Mouse (Mus musculus): Measurements from ENCODE around the gene Robo1. TPM values are rescaled to one million over a fixed set of nuclear protein-coding genes. Genes with fewer than 3 reads are reported as not detected.

Robo1 gene
- polyA plus RNA-seq, 1 experiment from 2014 or later, result 44.5 TPM

DNA sequence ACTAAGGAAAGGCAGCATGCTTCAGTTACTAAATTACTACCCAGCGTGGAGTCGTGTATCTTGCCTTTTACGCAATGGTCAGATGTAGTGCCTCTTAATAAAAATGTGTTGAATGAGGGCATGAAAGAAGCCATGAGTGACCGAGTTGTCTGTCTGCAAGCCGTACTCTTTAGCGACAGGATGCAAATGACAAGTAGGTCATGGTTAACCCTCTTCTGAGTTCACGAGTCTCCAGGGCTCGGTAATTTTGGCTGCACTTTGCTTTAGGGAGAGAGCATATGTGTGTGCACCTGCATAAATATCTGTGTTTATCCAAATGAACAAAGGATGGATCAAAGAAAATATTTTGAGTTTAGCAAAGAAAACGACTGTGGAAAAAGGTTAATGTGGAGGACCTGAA, 533.0 kb downstream of the Robo1 start:
- no peak overlapping the region for H3K4me3 ChIP-seq
- peaks cover 14% of the 10 kb centered on the region for H3K4me1 ChIP-seq
- H3K9me3 ChIP-seq, result no peaks in the 10 kb centered on the region
- H3K27me3 ChIP-seq (replicated peaks; ENCODE audit: low read depth, poor library complexity, severe bottlenecking), result no peaks in the 10 kb centered on the region
- DNase-seq (ENCODE audit: low spot score), result no peak
- 67% methylated on average over 9 of the region's 9 CpGs for WGBS
- H3K36me3 ChIP-seq (replicated peaks), result no peaks in the 10 kb centered on the region
- no peak overlapping the region for H3K27ac ChIP-seq (replicated peaks)

DNA sequence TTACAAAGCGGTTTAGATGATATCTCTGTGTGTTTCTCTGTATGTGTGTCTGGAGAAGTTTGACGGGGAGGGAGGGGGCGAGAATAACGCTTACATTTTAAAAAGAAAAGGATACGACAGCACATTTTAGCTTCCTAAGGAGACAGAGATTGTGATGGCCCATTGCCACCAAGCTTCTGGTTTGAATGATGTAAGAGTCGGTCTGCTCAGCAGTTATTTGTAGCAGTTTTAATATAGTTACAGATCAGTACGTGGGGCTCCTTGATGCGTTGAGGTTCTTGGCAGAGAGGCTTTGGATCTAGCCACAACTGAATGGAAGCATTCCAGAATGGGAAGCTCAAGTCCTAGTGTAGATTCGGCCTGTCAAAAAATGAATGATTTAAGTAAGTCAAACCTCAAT, 546.0 kb downstream of the Robo1 start:
- 93% methylated on average over 9 of the region's 9 CpGs for WGBS
- peaks cover 9% of the 10 kb centered on the region for H3K4me1 ChIP-seq
- H3K4me3 ChIP-seq, result no peak overlapping the region
- no peaks in the 10 kb centered on the region for H3K27me3 ChIP-seq (replicated peaks; ENCODE audit: low read depth, poor library complexity, severe bottlenecking)
- DNase-seq (ENCODE audit: low spot score), result no peak
- no peak overlapping the region for H3K27ac ChIP-seq (replicated peaks)
- no peaks in the 10 kb centered on the region for H3K9me3 ChIP-seq
- no peaks in the 10 kb centered on the region for H3K36me3 ChIP-seq (replicated peaks)

DNA sequence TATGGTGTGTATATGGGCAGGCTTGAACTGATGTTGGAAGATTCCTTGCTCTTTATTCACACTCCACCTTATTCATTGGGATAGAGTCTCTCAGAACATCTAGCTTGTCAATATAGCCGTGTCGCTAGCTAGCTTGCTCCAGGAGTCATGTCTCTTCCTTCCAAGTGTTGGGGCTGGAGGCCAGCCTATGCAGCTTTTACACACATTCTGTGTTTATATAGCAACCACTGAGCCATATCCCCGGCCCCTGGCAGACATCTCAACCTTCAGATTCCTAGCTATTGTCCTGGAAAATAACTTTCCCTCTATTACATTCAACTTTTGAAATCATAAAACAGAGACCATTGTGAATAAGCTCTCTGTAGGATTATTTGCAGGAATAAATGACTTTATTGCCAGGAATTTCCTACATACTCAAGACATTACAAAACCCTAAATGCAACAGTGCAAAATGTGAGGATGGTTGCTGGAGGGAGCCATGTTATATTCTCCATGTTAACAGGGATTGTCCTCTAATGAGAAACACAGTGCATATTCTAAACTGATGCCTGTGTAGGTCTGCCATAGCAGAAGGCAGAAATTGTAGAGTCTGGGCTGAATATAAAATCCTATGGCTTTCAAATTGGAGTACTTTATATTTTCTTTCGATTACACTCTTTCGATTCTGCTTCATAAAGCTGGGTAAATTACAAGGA, 546.9 kb downstream of the Robo1 start:
- Histone ChIP-seq H3K27ac (replicated peaks) (no peak overlapping the region), H3K36me3 (replicated peaks) (no peaks in the 10 kb centered on the region), H3K9me3 (no peaks in the 10 kb centered on the region), H3K4me1 (peaks cover 13% of the 10 kb centered on the region), H3K4me3 (no peak overlapping the region), H3K27me3 (replicated peaks; ENCODE audit: low read depth, poor library complexity, severe bottlenecking) (no peaks in the 10 kb centered on the region)
- WGBS, result 88% methylated on average over 5 of the region's 5 CpGs
- no peak for DNase-seq (ENCODE audit: low spot score)

DNA sequence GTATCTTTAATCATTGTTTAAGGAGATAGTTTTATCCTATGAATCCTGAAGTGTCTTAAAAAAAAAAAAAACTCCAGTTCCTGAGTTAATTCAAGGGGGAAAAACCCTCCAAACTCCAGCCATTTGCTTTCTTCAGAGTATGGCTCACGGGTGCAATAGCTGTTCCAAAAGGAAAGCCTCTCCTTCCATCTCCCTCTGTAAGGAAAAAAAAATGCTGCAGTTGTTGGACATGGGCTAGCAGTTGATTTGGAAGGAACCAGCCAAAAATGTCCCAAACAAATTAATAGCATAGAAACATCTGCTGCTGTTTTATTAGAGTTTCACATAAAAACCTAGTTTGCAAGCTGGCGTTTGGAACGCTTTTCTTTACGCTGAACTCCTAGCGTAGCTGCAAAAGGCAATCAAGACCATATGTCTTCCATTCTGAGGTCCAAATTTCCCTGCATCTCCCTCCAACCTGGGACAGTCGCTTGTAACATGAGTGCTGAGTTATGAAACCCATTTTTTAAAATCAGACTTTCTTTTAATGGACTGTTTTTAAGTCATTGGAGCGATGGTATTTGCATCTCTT, 553.7 kb downstream of the Robo1 start:
- Histone ChIP-seq H3K4me1 (peaks cover 46% of the 10 kb centered on the region), H3K4me3 (no peak overlapping the region), H3K36me3 (replicated peaks) (no peaks in the 10 kb centered on the region), H3K27ac (replicated peaks) (no peak overlapping the region), H3K9me3 (no peaks in the 10 kb centered on the region), H3K27me3 (replicated peaks; ENCODE audit: low read depth, poor library complexity, severe bottlenecking) (no peaks in the 10 kb centered on the region)
- DNase-seq (ENCODE audit: low spot score), result no peak
- WGBS, result 45% methylated on average over 7 of the region's 7 CpGs

DNA sequence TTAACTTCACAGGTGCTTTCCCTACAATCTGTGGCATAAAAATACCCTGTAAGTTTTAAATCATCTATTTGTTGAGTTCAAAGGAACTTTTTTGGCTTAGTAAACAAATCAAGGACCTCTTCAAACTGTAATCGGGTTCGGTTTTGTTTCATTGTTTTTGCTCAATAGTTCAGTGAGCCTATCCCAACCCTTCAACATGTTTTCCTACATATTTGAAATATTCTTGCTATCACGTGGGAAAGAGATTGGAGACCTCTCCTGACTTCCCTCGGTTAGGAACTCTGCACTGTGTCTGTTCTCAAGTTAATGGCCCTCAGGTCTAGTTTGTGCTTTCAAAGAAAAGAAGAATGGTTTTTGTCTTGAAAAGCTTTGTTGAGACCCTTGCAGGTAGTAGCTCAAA, 557.9 kb downstream of the Robo1 start:
- Histone ChIP-seq H3K36me3 (replicated peaks) (no peaks in the 10 kb centered on the region), H3K27me3 (replicated peaks; ENCODE audit: low read depth, poor library complexity, severe bottlenecking) (no peaks in the 10 kb centered on the region), H3K27ac (replicated peaks) (no peak overlapping the region), H3K4me1 (peaks cover 34% of the 10 kb centered on the region), H3K9me3 (no peaks in the 10 kb centered on the region), H3K4me3 (no peak overlapping the region)
- WGBS, result 86% methylated on average over 4 of the region's 4 CpGs
- no peak for DNase-seq (ENCODE audit: low spot score)

DNA sequence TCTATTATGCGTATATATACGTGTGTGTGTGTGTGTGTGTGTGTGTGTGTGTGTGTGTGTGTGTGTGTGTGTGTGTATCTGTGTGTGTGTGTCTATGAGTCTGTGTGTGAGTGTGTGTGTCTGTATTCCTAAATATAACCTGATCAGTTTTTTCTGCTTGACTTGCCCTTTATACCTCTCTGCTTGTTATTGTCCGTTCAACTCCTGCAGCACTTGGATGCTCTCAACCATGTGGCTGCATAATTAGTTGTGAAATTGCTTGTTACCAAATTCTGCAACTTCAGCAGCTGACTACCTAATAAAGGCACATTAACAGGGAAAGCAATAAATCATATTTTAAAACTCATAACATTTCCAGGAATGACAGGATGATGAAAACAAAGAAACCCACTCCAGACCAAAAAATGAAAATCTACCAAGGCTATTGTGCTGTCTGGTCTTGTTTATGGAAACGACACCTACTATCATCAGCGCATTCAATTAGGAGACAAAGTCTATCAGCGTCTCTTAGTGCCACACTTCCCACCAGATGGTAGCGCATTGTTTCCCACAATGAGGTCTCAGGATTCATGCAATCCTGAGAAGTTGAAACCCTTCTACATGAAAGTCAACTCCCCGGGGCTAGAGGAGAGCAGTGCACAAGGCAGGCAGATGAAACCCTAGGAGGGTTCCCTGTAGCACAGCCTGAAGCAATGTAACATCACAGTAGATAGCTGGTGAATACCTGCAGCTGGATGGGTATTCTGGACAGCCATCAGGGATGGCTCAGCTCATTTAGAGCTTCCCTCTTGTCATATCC, 567.0 kb downstream of the Robo1 start:
- WGBS, result 80% methylated on average over 8 of the region's 8 CpGs
- DNase-seq (ENCODE audit: low spot score), result no peak
- no peak overlapping the region for H3K27ac ChIP-seq (replicated peaks)
- H3K4me3 ChIP-seq, result no peak overlapping the region
- H3K36me3 ChIP-seq (replicated peaks), result no peaks in the 10 kb centered on the region
- no peaks in the 10 kb centered on the region for H3K27me3 ChIP-seq (replicated peaks; ENCODE audit: low read depth, poor library complexity, severe bottlenecking)
- H3K9me3 ChIP-seq, result no peaks in the 10 kb centered on the region
- H3K4me1 ChIP-seq, result peaks cover 8% of the 10 kb centered on the region; the same call in 1 of the 2 replicates

DNA sequence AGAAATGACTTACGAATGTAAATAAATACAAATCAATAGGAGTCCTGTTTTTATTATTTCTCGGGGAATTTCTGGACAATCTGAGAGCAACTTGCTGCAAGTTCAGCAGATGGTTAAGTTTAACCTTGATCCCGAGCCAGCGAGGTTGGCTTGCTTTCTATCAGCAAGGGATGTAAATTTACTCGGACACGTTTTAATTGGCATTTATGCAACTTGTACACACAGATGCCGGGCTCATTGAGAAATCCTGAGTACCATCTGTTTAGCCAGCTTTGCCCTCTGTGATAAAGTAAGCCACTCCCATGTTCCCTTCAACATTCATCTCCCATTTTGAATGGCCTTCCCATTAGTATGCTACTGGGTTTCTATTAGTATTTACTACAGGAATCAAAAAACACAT, 580.0 kb downstream of the Robo1 start:
- Histone ChIP-seq H3K36me3 (replicated peaks) (no peaks in the 10 kb centered on the region), H3K9me3 (no peaks in the 10 kb centered on the region), H3K27ac (replicated peaks) (no peak overlapping the region), H3K4me3 (no peak overlapping the region), H3K27me3 (replicated peaks; ENCODE audit: low read depth, poor library complexity, severe bottlenecking) (no peaks in the 10 kb centered on the region), H3K4me1 (peaks cover 28% of the 10 kb centered on the region)
- peak; percentile 24 for DNase-seq (ENCODE audit: low spot score)
- 44% methylated on average over 7 of the region's 7 CpGs for WGBS

DNA sequence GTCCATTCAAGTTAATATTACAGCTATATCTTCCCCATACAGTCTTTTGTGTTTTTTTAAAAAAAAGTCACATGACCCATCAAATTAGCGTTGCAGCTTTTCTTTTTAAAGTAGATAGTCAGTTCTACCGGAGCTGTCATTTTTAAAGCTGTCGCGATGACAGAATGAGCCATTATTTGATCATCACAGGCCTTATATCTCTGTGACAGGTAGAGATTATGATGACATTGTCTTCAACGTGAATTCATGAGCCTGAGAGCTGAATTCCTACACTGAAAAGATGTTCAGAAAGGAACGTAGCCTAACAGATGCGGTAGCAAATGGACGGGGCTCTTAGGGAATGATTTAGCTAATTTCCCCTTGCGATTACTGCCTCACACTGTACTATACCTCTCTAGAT, 581.3 kb downstream of the Robo1 start:
- H3K27ac ChIP-seq (replicated peaks), result no peak overlapping the region
- no peaks in the 10 kb centered on the region for H3K9me3 ChIP-seq
- H3K4me3 ChIP-seq, result no peak overlapping the region
- peaks cover 35% of the 10 kb centered on the region for H3K4me1 ChIP-seq
- no peaks in the 10 kb centered on the region for H3K36me3 ChIP-seq (replicated peaks)
- 86% methylated on average over 9 of the region's 9 CpGs for WGBS
- DNase-seq (ENCODE audit: low spot score), result no peak
- H3K27me3 ChIP-seq (replicated peaks; ENCODE audit: low read depth, poor library complexity, severe bottlenecking), result no peaks in the 10 kb centered on the region

DNA sequence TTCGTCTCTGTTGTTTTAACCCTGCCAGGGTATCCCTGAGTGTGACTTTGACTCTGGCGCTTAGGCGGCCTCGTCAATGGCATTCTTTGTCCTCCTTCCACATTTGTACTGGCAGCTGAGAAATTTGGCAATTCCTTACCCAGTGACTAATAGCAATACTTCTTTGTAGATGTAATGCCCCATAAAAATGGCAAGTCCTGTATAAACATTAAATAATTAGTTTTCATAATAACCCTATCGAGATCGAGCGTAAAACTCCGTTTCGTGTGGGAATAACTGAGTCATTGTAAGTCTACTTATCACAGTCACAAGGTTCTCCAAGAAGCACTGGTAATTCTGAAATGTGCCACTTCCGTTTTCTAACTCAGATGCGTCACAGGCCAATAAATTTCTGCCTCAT, 589.0 kb downstream of the Robo1 start:
- Histone ChIP-seq H3K27ac (replicated peaks) (no peak overlapping the region), H3K9me3 (no peaks in the 10 kb centered on the region), H3K36me3 (replicated peaks) (no peaks in the 10 kb centered on the region), H3K4me1 (peaks cover 18% of the 10 kb centered on the region), H3K4me3 (no peak overlapping the region), H3K27me3 (replicated peaks; ENCODE audit: low read depth, poor library complexity, severe bottlenecking) (no peaks in the 10 kb centered on the region)
- DNase-seq (ENCODE audit: low spot score), result no peak
- WGBS, result 74% methylated on average over 11 of the region's 11 CpGs

DNA sequence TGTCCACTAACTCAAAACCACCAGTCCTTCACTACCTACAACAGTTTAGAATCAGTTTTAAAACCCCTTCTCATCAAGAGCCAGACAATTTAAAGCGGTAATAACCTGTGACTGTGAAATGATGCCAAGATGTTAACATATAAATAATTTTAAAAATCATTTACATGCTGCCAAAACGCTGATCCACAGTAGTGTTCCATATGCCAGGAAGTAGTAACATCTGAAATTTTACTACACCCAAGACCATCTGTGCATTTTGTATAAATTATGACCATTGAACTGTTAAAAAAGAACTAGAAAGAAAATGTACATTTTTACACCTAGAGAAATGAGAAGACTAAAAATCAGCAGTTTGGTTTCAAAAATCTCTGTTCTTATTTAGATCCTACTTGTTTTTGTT, 600.8 kb downstream of the Robo1 start:
- H3K27ac ChIP-seq (replicated peaks), result no peak overlapping the region
- WGBS, result 92% methylated on average over 2 of the region's 2 CpGs
- DNase-seq (ENCODE audit: low spot score), result no peak
- H3K9me3 ChIP-seq, result no peaks in the 10 kb centered on the region
- H3K4me3 ChIP-seq, result no peak overlapping the region
- no peaks in the 10 kb centered on the region for H3K27me3 ChIP-seq (replicated peaks; ENCODE audit: low read depth, poor library complexity, severe bottlenecking)
- no peaks in the 10 kb centered on the region for H3K4me1 ChIP-seq
- H3K36me3 ChIP-seq (replicated peaks), result peaks cover 9% of the 10 kb centered on the region

DNA sequence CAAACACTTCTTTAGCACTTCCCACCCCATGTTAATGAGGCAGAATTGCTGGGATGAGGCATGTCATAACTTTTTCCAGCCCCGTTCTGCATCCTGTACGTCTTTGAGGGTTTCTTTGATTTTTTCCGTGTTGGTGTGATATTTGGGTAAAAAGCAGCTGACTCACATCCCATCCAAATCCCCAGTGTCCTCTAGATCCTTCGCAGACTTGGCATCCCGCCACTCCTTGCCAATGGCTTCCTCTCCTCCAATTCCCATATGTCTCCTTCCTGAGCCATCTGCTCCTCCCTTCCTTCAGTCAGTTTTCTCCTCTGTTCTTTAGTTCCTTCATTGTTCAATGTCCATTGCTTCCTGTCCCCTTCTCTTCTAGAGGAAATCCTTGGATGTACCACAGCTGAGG, 605.0 kb downstream of the Robo1 start:
- no peaks in the 10 kb centered on the region for H3K9me3 ChIP-seq
- WGBS, result 82% methylated on average over 5 of the region's 5 CpGs
- no peak for DNase-seq (ENCODE audit: low spot score)
- H3K4me3 ChIP-seq, result no peak overlapping the region
- H3K27ac ChIP-seq (replicated peaks), result no peak overlapping the region
- 0 out of 2 replicates have a peak, but pooled peaks cover 3% of the 10 kb centered on the region for H3K36me3 ChIP-seq (replicated peaks)
- no peaks in the 10 kb centered on the region for H3K27me3 ChIP-seq (replicated peaks; ENCODE audit: low read depth, poor library complexity, severe bottlenecking)
- no peaks in the 10 kb centered on the region for H3K4me1 ChIP-seq

DNA sequence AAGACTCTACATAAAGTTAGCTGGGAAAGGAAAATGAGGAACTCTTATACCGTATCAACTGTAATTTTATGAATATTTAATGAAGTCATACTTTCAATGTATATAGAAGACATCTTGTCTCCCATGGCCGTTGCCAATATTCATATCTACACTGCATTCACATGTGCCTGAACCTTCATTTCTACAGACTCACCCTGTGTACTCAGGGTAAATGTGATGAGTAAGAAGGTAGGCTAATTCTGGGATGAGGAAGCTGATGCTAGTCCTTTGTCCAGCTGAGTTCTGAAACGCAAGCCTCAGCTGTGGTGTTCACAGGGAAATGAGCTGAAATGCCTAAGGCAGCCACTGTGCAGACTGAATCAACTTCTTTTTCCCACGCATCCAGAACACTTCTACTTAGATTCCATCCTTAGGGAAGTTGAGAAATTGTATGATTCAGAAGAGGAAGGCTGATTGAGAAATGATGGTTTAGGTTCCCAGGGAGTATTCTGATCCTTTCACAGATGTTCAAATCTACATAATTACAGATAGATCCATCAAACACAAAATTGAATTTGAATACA, 606.0 kb downstream of the Robo1 start:
- no peak overlapping the region; the same call in 1 of the 2 replicates for H3K27ac ChIP-seq (replicated peaks)
- 83% methylated on average over 4 of the region's 4 CpGs for WGBS
- 0 out of 2 replicates have a peak, but pooled peaks cover 3% of the 10 kb centered on the region for H3K36me3 ChIP-seq (replicated peaks)
- no peak for DNase-seq (ENCODE audit: low spot score)
- H3K4me3 ChIP-seq, result no peak overlapping the region
- peaks cover 7% of the 10 kb centered on the region for H3K4me1 ChIP-seq
- no peaks in the 10 kb centered on the region for H3K27me3 ChIP-seq (replicated peaks; ENCODE audit: low read depth, poor library complexity, severe bottlenecking)
- no peaks in the 10 kb centered on the region for H3K9me3 ChIP-seq
